Mouse (Mus musculus) liver, adult 2 months (tissue): ENCODE results near the gene Gm4450.

Experiments used
- CTCF ChIP-seq: fragments of 200-500 bp; IDR thresholded peaks from 2 replicates; pipeline ENCODE4 v1.5.1; 2011; ENCODE audit warnings: low read depth, low read length, control low read depth
- POLR2A ChIP-seq: fragments of 200-500 bp; IDR thresholded peaks from 2 replicates; pipeline ENCODE4 v1.6.1; 2011; ENCODE audit warnings: low read length, control low read depth; ENCODE audit not compliant: insufficient read depth; ENCODE audit errors: extremely low read depth

DNA sequence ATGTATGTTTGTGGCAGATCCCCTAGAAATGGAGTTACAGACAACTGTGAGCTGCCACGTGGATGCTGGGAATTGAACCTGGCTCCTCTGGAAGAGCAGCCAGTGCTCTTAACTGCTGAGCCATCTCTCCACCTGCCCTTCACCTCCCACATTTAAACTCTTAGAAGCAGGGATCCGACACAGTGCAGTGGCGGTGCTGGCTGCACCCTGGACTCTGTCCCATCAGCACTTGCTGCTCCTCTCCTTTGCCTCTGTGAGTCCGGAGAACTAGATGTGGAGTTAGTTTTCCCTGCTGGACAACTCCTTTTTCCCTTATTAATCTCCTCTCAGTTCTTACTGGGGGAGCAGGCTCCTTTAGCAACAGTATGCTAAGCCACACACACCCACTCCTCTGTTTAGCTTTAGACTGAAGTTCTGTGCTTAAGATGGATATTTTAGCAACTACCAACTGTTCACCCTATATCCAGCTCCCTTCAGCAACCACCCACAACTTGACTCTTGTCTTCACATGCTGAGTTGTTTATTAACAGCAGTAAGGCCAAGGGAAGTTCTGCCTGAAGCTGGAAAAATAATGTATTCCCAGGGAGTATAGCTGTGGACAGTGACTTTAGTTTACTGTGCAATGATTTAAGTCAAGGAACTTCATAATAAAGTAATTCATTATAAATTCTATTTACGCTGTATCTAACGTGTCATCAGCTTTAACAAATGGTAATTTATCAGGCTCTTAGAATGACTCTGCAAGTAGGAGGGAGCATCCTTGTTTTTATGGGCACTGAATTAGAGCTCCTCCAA is 37.7 kb downstream of the Gm4450 start:
- TF ChIP-seq POLR2A: no peak
- no peak for TF ChIP-seq CTCF
